Mouse (Mus musculus) forebrain, embryonic 14.5 days (tissue): ENCODE results near the gene Gm26620. TPM values are rescaled to one million over a fixed set of nuclear protein-coding genes. Genes with fewer than 3 reads are reported as not detected.

Experiments
- ATAC-seq: fragments of 200-750 bp; cut with Nextera tagmentation; 2 replicates; pipeline ENCODE4 v1.8.0; 2017; ENCODE audit warnings: mild to moderate bottlenecking, moderate library complexity
- DNase-seq: peaks from one replicate; pipeline ENCODE4 v3.0.0-alpha.2; 2015; ENCODE audit warnings: low spot score
- H3K27ac ChIP-seq: fragments of 300-500 bp; sonication (generic); 2 replicates; pipeline ENCODE4 v1.5.1; 2014; ENCODE audit warnings: low read depth, mild to moderate bottlenecking, control low read depth, low read length, moderate library complexity
- H3K27me3 ChIP-seq: fragments of 300-500 bp; sonication (generic); replicated peaks from 2 replicates; pipeline ENCODE4 v1.6.1; 2014; ENCODE audit warnings: low read length, control low read depth, mixed read lengths; ENCODE audit not compliant: control insufficient read depth, insufficient read depth
- H3K36me3 ChIP-seq: fragments of 300-500 bp; sonication (generic); 2 replicates; pipeline ENCODE4 v1.6.1; 2014; ENCODE audit warnings: low read length, control low read depth; ENCODE audit not compliant: control insufficient read depth, insufficient read depth
- H3K4me1 ChIP-seq: fragments of 300-500 bp; sonication (generic); 2 replicates; pipeline ENCODE4 v1.6.1; 2014; ENCODE audit warnings: antibody characterized with exemption, low read length, control low read depth; ENCODE audit not compliant: control insufficient read depth, insufficient read depth
- H3K4me2 ChIP-seq: fragments of 300-500 bp; sonication (generic); 2 replicates; pipeline ENCODE4 v1.6.1; 2014; ENCODE audit warnings: mild to moderate bottlenecking, control low read depth, low read length
- H3K4me3 ChIP-seq: fragments of 300-500 bp; sonication (generic); 2 replicates; pipeline ENCODE4 v1.5.1; 2014; ENCODE audit warnings: low read depth, low read length, control low read depth
- H3K9ac ChIP-seq: fragments of 300-500 bp; sonication (generic); 2 replicates; pipeline ENCODE4 v1.6.1; 2014; ENCODE audit warnings: mild to moderate bottlenecking, low read length, control low read depth, moderate library complexity
- H3K9me3 ChIP-seq: fragments of 300-500 bp; sonication (generic); replicated peaks from 2 replicates; pipeline ENCODE4 v1.6.1; 2016; ENCODE audit warnings: low read length, control low read depth, mixed read lengths; ENCODE audit not compliant: control insufficient read depth
- WGBS: fragments of 180-500 bp; shearing (Covaris S2); extraction: QIAGEN DNeasy Blood & Tissue Kit; methylation state at CpG from one replicate; pipeline ENCODE4 v1.1.7; 2014; 5-methylcytosine and 5-hydroxymethylcytosine counted together
- polyA plus RNA-seq: library from polyadenylated mRNA; unstranded; fragments of >200 nt; fragmentation: Nextera tagmentation; extraction: Ambion mirVana; gene quantifications from 2 replicates; pipeline ENCODE4 v1.2.1, GENCODE M21; 2014

The Gm26620 gene
- polyA plus RNA-seq, 1 experiment from 2014 or later, result 0.29 TPM

GRCm38 (mm10) chr1:170915657-170916056 is 30.8 kb downstream of the Gm26620 start:
- no peaks in the 10 kb centered on the region for H3K27me3 ChIP-seq
- H3K27ac ChIP-seq, result no peak overlapping the region
- H3K4me1 ChIP-seq, result no peaks in the 10 kb centered on the region
- H3K36me3 ChIP-seq, result no peaks in the 10 kb centered on the region
- H3K9me3 ChIP-seq, result no peaks in the 10 kb centered on the region
- H3K4me3 ChIP-seq, result no peak overlapping the region
- H3K9ac ChIP-seq, result no peak overlapping the region
- 75% methylated on average over 5 of the region's 5 CpGs for WGBS
- ATAC-seq (no peak), DNase-seq (no peak)
- no peak overlapping the region for H3K4me2 ChIP-seq

- ATAC-seq (no peak), DNase-seq (no peak)
- 95% methylated on average over 8 of the region's 8 CpGs for WGBS
- no peaks in the 10 kb centered on the region for H3K4me1 ChIP-seq
- H3K27ac ChIP-seq, result no peak overlapping the region
- H3K27me3 ChIP-seq, result no peaks in the 10 kb centered on the region
- H3K9me3 ChIP-seq, result no peaks in the 10 kb centered on the region
- no peak overlapping the region for H3K4me2 ChIP-seq
- H3K36me3 ChIP-seq, result no peaks in the 10 kb centered on the region
- no peak overlapping the region for H3K9ac ChIP-seq
- no peak overlapping the region for H3K4me3 ChIP-seq
Measured at GRCm38 (mm10) chr1:170919308-170919707, 34.4 kb downstream of the Gm26620 start.

GRCm38 (mm10) chr1:170924485-170924884 is 39.6 kb downstream of the Gm26620 start:
- WGBS, result 87% methylated on average over 6 of the region's 6 CpGs
- no peaks in the 10 kb centered on the region for H3K4me1 ChIP-seq
- no peaks in the 10 kb centered on the region for H3K9me3 ChIP-seq
- H3K9ac ChIP-seq, result no peak overlapping the region
- ATAC-seq (no peak), DNase-seq (no peak)
- H3K27ac ChIP-seq, result no peak overlapping the region
- H3K27me3 ChIP-seq, result no peaks in the 10 kb centered on the region
- no peaks in the 10 kb centered on the region for H3K36me3 ChIP-seq
- H3K4me2 ChIP-seq, result no peak overlapping the region
- H3K4me3 ChIP-seq, result no peak overlapping the region

GRCm38 (mm10) chr1:170926941-170927340 is 42.1 kb downstream of the Gm26620 start:
- Histone ChIP-seq H3K36me3 (no peaks in the 10 kb centered on the region), H3K9ac (no peak overlapping the region), H3K27ac (no peak overlapping the region), H3K27me3 (no peaks in the 10 kb centered on the region), H3K9me3 (no peaks in the 10 kb centered on the region), H3K4me2 (no peak overlapping the region), H3K4me3 (no peak overlapping the region), H3K4me1 (no peaks in the 10 kb centered on the region)
- DNase-seq, result no peak
- ATAC-seq, result no peak
- WGBS, result 65% methylated on average over 6 of the region's 6 CpGs

- Histone ChIP-seq H3K9ac (no peak within 1 kb of the TSS), H3K9me3 (no peaks in the 10 kb centered on the region), H3K36me3 (no peaks in the 10 kb centered on the region), H3K27ac (no peak within 1 kb of the TSS), H3K27me3 (no peaks in the 10 kb centered on the region), H3K4me3 (no peak within 1 kb of the TSS), H3K4me2 (no peak within 1 kb of the TSS), H3K4me1 (no peaks in the 10 kb centered on the region)
- 79% methylated on average over 3 of the region's 3 CpGs for WGBS
- no peak for ATAC-seq
- no peak for DNase-seq
Measured at GRCm38 (mm10) chr1:170927378-170927777, 42.5 kb downstream of the Gm26620 start, which contains the start of gene Fcrla. Gene Fcrla, minus strand, starts transcription at chr1:170927583.

GRCm38 (mm10) chr1:170928467-170928866 is 43.6 kb downstream of the Gm26620 start:
- 80% methylated on average over 2 of the region's 2 CpGs for WGBS

GRCm38 (mm10) chr1:170929245-170929644 is 44.4 kb downstream of the Gm26620 start:
- no peak for DNase-seq
- Histone ChIP-seq H3K36me3 (no peaks in the 10 kb centered on the region), H3K9me3 (no peaks in the 10 kb centered on the region), H3K27ac (no peak overlapping the region), H3K27me3 (no peaks in the 10 kb centered on the region), H3K4me2 (no peak overlapping the region), H3K4me1 (no peaks in the 10 kb centered on the region), H3K9ac (no peak overlapping the region), H3K4me3 (no peak overlapping the region)
- no peak for ATAC-seq
- WGBS, result 86% methylated on average over 4 of the region's 4 CpGs

More at GRCm38 (mm10) chr1:170928467-170928866, 43.6 kb downstream of the Gm26620 start:
- H3K27me3 ChIP-seq, result no peaks in the 10 kb centered on the region
- H3K9me3 ChIP-seq, result no peaks in the 10 kb centered on the region
- ATAC-seq (no peak), DNase-seq (no peak)
- H3K4me3 ChIP-seq, result no peak overlapping the region
- H3K4me1 ChIP-seq, result no peaks in the 10 kb centered on the region
- H3K4me2 ChIP-seq, result no peak overlapping the region
- H3K36me3 ChIP-seq, result no peaks in the 10 kb centered on the region
- H3K9ac ChIP-seq, result no peak overlapping the region
- no peak overlapping the region for H3K27ac ChIP-seq

GRCm38 (mm10) chr1:170932043-170932442 is 47.2 kb downstream of the Gm26620 start:
- Histone ChIP-seq H3K4me3 (no peak overlapping the region), H3K9me3 (no peaks in the 10 kb centered on the region), H3K36me3 (no peaks in the 10 kb centered on the region), H3K9ac (no peak overlapping the region), H3K27ac (no peak overlapping the region), H3K4me2 (no peak overlapping the region), H3K4me1 (no peaks in the 10 kb centered on the region), H3K27me3 (no peaks in the 10 kb centered on the region)
- ATAC-seq, result no peak
- WGBS, result 83% methylated on average over 3 of the region's 3 CpGs
- no peak for DNase-seq

GRCm38 (mm10) chr1:170933386-170933920 is 48.6 kb downstream of the Gm26620 start:
- Histone ChIP-seq H3K9me3 (no peaks in the 10 kb centered on the region), H3K36me3 (no peaks in the 10 kb centered on the region), H3K4me1 (no peaks in the 10 kb centered on the region), H3K9ac (no peak overlapping the region), H3K4me3 (no peak overlapping the region), H3K27ac (no peak overlapping the region), H3K27me3 (no peaks in the 10 kb centered on the region), H3K4me2 (no peak overlapping the region)
- 81% methylated on average over 6 of the region's 6 CpGs for WGBS
- ATAC-seq (no peak), DNase-seq (no peak)
